Mouse (Mus musculus) skeletal muscle tissue, postnatal 0 days (tissue): ENCODE results near the gene Bloc1s2. TPM values are rescaled to one million over a fixed set of nuclear protein-coding genes. Genes with fewer than 3 reads are reported as not detected.

Experiments
- polyA plus RNA-seq: library from polyadenylated mRNA; unstranded; fragments of >200 nt; fragmentation: Nextera tagmentation; extraction: Ambion mirVana; gene quantifications from 2 replicates; pipeline ENCODE4 v1.2.1, GENCODE M21; 2015

The Bloc1s2 gene
- 43.5 and 44.9 TPM in 2 replicates for polyA plus RNA-seq

GRCm38 (mm10) chr19:44145702-44146567 is at the start of gene Bloc1s2:
Gene Bloc1s2, minus strand, starts transcription at chr19:44146446.

GRCm38 (mm10) chr19:44192342-44192741 is 46.1 kb upstream of the Bloc1s2 start, which contains the start of gene Pkd2l1:
Gene Pkd2l1, minus strand, starts transcription at chr19:44192442.

GRCm38 (mm10) chr19:44135072-44135959 is 10.9 kb downstream of the Bloc1s2 start, which contains the start of gene Cwf19l1:
Gene Cwf19l1, minus strand, starts transcription at chr19:44135876.

GRCm38 (mm10) chr19:44106831-44107660 is 39.2 kb downstream of the Bloc1s2 start, which contains the start of gene Chuk:
Gene Chuk, minus strand, starts transcription at chr19:44107480.

Other genes starting within 250 kb of the Bloc1s2 start
- gene Dnmbp, start 206.3 kb downstream of the Bloc1s2 start, polyA plus RNA-seq: 7.9 and 8.4 TPM in 2 replicates
- gene Cpn1, start 159.9 kb downstream of the Bloc1s2 start, polyA plus RNA-seq: 0.11 TPM in 1 of 2 replicates, not detected in the other
- gene Cyp2c23, start 117.2 kb downstream of the Bloc1s2 start, polyA plus RNA-seq: 0.32 and 0.42 TPM in 2 replicates
- 11.0 and 11.3 TPM in 2 replicates for gene Erlin1, start 76.7 kb downstream of the Bloc1s2 start, polyA plus RNA-seq
- 13.5 and 18.1 TPM in 2 replicates for gene Chuk, start 39.0 kb downstream of the Bloc1s2 start, polyA plus RNA-seq
- 9.4 and 12.1 TPM in 2 replicates for gene Cwf19l1, start 10.6 kb downstream of the Bloc1s2 start, polyA plus RNA-seq
- not detected in 2 replicates for gene Pkd2l1, start 46.0 kb upstream of the Bloc1s2 start, polyA plus RNA-seq
- 0.05 TPM in 1 of 2 replicates, not detected in the other for gene Scd3, start 56.8 kb upstream of the Bloc1s2 start, polyA plus RNA-seq
- gene Scd2, start 147.2 kb upstream of the Bloc1s2 start, polyA plus RNA-seq: 23.4 and 23.9 TPM in 2 replicates
- gene Scd4, start 186.6 kb upstream of the Bloc1s2 start, polyA plus RNA-seq: 0.05 and 0.26 TPM in 2 replicates